Mouse (Mus musculus): ENCODE data around the gene Pik3c2b.

DNA sequence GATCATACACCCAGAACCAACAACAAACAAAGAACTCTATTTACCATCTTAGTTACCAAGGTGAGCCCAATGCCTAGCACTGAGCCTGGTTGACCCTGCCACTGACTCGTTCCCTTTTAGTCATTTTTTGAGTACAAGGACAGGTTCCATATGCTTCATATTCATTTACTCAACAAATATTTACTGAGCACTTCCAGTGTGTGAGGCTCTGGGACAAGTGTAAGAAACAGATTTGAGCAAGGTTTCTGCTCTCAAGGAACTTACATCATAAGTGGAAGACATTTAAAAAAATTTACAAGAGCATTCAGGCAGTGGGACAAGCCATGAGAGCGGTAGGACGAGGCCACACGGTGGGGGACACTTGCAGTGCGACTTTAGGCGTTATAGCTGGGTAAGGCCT, 109.8 kb downstream of the Pik3c2b start:
- TF ChIP-seq GATA1 (IDR thresholded peaks at IDR 0.05; ENCODE audit: low read length) (no peak), TAL1 (IDR thresholded peaks at IDR 0.05; ENCODE audit: low read length) (no peak)
